Mouse (Mus musculus) adipocyte (in vitro differentiated cells): ENCODE data around the gene Gper1.
A peak's percentile ranks its signal among the peaks of the same experiment; 100 is the strongest.
"Not testable (repeated sequence)": the region's sequence is repeated elsewhere in the genome, so short reads cannot be mapped to it uniquely, and the experiment has no call there.

ENCODE experiments used
- DNase-seq: peaks from one replicate; pipeline ENCODE4 v3.0.0-alpha.2; 2016; ENCODE audit warnings: low spot score

Gper1 gene

DNA sequence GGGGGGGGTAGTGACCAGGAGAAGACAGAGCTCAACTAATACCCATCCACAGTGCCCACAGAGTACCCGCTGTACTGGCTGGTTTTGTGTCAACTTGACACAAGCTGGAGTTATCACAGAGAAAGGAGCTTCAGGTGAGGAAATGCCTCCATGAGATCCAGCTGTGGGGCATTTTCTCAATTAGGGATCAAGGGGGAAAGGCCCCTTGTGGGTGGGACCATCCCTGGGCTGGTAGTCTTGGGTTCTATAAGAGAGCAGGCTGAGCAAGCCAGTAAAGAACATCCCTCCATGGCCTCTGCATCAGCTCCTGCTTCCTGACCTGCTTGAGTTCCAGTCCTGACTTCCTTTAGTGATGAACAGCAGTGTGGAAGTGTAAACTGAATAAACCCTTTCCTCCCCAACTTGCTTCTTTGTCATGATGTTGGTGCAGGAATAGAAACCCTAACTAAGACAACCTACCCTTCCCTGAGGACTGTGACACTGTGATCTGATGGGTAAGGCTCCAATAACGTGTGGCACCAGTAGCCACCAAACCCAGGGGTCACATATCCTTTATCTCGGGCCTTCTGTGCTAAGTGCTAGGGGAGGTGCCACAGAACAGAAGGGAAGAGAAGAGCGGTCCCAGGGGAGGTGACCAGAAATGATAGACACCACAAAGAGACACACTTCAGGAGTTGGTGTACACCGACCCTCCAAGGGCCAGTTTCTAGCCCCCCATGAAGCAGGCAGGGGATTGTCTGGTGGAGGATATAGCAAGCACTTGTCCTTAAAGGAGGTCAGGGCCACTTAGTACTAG, 32.4 kb upstream of the Gper1 start:
- DNase-seq = not testable (repeated sequence)

DNA sequence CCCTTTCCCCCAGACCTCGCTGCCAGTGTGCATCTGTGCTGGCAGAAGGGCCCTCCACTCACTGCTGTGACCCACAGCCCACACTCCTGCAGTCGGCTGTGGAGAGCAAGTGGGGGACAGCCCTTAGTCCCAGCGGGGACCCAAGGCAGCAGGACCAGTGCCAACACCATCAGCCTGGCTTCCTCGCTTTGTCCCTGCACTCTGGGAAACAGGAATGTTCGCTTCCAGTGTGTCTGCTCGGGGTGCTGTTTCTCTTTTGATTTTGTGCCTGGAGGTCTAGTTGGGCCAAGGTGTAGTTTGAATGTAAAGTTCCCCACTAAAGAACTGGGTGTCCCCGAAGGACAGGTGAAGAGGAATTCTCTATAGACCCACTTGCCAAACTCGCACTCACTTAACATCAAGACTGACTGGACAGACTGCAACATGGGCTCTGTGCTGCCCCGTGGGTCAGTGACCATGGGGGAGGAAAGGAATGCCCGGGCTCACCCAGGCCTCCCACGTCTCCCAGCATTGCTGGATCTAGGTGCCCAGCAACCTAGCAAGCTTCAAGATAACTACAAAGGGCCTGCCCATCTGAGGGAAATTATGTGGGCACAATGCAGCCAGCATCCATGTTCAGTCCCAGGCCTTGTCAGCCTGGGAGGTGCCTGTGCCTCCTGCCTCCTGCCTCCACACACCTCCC, 31.5 kb upstream of the Gper1 start:
- no peak for DNase-seq

DNA sequence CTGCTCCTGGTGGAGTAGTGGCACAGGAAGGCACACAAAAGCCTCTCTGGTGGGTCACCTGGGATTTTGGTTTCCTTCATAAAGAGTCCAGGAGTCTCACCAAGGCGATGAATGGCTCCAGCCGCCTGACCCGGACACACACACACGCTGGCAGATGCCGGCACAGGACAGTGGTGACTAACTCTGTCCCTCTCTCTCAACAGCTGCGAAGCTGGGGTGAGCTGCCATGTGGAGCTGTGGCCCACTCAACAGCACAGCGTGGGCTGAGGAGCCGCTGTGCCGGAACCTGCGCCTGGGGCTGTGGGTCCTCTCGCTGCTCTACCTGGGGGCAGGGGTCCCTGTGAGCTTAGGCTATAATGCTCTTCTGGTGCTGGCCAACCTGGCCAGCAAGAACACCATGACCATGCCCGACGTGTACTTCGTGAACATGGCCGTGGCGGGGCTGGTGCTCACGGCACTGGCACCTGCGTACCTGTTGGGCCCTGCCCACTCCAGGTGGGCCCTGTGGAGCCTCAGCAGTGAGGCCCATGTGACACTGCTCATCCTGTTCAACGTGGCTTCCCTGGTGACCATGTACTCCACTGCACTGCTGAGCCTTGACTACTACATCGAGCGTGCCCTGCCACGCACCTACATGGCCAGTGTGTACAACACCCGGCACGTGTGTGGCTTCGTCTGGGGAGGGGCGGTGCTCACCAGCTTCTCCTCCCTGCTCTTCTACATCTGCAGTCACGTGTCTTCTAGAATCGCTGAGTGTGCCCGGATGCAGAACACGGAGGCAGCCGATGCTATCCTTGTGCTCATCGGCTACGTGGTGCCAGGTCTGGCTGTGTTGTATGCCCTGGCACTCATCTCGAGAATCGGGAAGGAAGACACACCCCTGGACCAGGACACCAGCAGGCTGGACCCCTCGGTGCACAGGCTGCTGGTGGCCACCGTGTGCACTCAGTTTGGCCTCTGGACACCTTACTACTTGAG, 30.4 kb upstream of the Gper1 start:
- DNase-seq = no peak

DNA sequence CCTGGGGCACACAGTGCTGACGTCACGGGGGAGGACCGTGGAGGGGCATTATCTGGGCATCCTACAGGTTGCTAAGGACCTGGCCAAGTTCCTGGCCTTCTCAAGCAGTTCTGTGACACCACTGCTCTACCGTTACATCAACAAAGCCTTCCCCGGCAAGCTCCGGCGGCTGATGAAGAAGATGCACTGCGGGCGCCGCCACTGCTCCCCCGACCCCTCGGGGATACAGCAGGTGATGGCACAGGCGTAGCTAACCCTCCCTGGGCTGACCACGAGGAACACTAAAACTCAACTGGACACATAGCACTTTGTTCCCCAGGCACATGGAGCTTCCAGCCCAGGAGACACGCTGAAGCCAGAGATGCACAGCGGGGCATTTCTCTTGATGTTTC, 29.8 kb upstream of the Gper1 start:
- DNase-seq = no peak

DNA sequence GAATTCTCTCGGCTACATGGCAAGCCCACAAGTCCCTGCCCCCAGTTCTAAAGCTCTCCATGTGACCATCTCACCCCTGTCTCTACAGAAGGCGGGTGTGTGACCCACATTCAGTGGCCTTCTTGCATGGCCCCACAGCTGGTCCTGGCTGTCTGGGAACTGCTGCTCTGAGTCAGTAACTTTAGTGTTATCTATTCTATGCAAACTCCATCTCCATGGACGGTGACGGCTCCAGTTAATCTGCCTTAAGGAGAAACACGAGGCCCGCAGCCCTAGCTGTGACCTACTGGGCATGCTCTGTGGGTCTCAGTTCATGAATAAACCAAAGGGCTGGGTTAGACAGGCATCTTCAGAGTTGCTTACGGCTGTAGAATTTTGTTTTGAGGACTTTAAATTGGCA, 28.6 kb upstream of the Gper1 start:
- no peak for DNase-seq

DNA sequence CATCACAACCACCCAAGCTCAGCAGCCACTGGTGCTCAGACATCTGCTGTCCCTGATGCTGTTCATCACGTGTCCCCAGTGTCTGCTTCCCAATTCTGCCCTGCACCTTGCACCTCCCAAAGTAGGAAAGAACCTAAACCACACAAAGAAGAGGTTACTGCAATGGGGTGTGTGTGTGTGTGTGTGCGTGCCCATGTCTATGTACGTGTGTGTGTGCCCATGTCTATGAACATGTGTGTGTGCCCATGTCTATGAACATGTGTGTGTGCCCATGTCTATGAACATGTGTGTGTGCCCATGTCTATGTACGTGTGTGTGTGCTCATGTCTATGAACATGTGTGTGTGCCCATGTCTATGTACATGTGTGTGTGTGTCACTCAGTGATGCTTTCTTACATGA, 27.4 kb upstream of the Gper1 start:
- no peak for DNase-seq

DNA sequence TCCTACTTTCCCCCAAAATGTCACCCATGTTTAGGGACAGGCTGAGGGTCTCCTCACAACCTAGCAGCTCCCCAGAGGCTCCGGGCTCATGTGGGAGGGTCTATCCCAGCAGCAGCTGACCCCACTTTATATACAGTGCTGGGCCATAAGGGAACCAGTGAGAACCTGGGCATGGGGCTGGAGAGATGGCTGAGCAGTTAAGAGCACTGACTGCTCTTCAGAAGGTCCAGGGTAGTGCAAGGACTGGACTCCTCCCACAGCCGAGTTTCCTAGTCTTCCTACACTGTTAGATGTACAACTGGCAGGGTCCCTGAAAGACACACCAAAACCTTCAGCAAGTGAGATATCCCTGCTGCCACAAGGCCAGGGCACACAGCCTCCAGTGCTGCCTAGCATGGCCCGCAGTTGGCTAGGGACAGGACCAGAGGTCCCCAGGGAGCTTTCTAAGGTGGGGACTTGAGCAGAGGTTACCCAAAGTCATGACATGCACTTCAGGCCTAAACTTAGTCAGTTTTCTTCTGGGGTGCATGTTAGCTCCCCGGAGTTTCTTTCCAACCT, 25.5 kb upstream of the Gper1 start:
- DNase-seq = no peak

DNA sequence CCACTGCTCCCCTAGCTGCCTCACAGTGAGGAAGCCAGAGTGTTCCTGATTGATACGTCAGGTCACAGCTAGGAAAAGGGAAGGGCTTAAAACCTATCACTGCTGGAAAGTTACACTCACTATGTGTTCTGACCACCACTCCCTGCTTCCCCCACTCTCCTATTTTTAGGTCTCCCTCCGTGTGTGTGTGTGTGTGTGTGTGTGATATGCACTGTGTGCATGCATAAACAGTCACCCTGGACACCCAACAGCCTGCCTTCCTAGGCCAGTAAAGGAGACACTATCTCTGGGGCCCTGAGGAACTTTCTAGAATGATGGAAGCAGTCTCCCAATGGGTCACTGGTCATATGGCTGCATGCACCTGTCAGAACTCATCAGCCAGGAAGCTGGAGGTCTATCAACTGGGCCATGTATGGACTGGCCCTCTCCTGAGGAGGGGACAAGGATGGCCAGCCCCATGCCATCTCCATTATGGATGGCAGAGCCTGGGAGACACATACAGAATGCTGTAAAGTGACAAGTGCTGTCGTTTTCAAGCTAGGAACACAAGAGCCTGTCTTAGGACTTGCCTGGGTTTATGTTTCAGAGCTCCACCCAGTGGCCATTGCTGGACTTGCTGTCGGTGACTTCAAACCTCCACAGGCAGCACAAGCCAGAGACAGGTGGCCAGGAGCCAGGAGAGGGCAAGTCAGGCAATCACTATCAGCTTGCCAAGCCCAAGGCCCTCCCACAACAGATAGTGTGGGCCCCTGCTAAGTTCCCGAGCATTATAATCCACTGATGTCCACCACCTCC, 24.8 kb upstream of the Gper1 start:
- peak; percentile 99 for DNase-seq

DNA sequence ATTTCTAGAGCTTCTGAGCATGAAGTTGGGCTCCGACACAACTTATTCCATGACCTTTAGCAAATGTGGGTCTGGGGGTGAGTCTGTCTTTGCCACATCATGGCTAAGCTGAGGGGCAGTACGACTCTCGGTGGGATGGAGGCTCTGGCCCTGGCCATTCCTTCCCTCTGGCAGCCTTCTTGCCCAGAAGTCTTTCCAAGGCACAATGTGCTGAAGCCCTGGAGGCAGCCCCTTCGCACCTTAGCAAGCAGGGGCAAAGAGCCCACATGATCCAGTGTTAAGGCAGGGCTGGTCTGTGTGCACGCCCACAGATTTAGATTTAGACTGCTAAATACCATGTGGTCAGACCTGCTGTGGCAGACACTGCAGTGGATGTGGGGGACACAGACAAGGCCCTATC, 24.2 kb upstream of the Gper1 start:
- DNase-seq = no peak

DNA sequence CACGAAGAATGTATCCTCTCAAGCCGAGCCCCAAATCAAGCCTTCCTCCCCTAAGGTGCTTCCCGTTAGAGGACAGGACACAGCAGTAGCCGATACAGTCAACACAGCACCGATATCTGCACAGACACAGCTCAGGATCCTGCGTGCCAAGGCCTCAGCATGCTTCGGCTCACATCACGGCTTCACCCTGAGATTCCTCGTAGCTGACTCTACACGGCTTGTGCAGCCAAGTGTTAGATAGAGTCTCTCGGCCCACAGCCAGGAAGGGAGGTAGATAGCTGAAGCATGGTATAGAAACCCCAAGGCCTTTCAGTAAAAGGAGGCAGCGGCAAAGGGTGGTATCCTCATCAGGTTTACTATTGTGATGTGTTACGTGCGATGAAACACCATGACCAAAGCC, 23.0 kb upstream of the Gper1 start:
- no peak for DNase-seq

DNA sequence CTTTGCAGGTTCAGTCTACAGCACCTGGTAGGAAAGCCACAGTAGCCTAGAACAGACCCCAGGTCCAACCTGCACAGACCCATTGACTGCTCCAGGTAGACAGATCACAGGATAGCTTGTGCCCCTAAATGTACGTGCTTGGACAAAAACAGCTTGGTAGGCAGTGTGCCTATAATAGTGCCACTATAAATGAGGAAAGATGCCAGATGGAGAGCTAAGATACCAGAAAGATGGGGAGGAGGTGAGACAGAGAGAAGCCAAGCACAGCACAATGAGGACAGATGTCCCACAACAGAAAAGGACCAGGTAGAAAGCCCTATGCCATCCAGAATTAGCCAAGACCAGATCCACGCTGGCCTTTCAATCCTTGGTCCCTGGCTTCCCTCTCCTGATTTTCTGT, 20.8 kb upstream of the Gper1 start:
- DNase-seq = no peak

DNA sequence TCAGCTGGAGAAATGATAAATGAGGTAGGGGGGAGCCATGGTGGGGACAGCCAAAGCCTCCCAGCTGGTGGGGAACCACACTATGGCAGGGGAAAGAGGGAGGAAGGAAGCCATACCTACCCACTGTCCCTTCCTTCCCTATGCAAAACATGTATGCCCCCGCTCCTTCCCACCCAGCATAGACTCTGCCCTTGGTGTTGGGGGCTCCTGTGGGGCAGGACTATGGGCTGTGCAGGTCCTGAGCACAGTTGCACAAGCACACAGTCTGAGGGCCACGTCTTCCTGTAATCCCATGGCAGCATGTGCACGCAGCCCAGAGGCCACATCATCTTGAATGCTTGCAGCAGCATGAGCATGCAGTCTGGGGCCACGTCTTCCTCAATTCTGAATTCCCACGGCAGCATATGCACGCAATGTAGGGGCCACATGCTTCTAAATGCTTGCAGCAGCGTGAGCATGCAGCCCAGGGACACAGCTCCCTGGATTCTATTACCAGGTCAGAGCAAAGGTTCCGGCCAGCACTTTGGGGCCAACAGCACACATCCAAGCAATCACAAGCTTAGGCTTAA, 19.2 kb upstream of the Gper1 start:
- no peak for DNase-seq

DNA sequence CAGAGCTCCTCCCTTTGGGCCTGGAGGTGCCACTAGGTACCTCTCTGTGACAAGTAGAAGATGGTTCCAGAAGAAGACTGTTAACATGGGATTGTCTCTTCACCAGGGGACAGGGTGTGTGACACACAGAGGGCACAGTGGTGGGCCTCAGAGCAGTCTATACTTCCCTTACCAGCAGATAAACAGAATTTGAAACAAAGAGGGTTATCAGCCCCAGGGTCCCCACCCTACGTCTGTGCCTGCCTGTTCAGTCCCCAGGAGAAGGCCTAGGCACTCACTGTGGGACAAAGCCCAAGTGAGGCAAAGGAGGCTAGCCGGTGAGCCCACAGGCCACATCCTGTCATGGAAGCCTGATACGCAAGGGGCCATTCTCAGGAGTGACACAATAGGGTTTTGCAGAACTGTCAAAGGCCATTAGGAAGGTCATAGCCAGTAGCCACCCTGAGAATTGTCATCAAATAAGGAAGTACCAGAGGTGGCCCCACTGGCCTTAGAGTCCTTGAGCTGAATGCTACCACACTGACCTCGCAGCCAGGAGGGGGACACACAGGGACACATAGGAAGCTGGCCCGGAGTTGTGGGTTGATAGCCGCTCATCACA, 18.1 kb upstream of the Gper1 start, which contains the start of gene C130050O18Rik:
TSS of gene C130050O18Rik (plus strand) at position 480 of the 601 bp plus-strand sequence.
- DNase-seq = no peak

DNA sequence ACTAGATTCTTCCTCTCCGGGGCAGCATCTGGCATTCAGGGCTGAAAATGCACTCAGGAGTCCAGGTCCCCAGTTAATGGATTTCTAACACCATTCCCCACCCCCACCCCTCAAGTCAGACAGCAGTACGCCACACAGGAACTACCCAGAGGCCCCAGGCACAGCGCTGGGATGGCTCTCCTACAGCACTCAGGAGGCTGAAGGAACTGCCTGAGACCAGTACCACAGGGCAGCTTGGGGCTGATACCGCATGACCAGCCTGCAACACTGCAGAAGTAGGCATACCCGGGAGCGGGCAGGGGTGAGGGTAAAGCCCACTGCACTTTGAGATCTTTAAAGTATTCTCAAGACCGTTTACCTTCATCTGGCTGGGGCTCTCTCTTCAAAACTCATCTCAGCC, 17.5 kb upstream of the Gper1 start:
- no peak for DNase-seq

DNA sequence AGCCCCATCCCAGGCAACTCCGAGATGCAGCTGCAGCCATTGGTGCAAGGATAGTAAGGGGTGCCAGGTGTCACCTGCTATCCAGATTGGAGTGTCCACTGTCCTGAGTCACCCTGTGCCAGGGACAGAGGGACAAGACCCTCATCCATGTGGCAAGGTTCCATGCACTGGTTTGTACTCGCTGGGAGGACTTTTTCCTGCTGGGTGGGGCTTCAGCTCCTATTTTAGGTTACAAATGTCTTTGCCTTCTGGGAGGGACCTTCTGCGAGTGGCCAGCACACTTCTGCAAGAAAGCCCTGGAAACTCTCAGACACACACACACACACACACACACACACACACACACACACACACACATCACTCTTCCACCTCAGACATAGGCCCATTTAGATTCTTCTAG, 17.0 kb upstream of the Gper1 start:
- no peak for DNase-seq

DNA sequence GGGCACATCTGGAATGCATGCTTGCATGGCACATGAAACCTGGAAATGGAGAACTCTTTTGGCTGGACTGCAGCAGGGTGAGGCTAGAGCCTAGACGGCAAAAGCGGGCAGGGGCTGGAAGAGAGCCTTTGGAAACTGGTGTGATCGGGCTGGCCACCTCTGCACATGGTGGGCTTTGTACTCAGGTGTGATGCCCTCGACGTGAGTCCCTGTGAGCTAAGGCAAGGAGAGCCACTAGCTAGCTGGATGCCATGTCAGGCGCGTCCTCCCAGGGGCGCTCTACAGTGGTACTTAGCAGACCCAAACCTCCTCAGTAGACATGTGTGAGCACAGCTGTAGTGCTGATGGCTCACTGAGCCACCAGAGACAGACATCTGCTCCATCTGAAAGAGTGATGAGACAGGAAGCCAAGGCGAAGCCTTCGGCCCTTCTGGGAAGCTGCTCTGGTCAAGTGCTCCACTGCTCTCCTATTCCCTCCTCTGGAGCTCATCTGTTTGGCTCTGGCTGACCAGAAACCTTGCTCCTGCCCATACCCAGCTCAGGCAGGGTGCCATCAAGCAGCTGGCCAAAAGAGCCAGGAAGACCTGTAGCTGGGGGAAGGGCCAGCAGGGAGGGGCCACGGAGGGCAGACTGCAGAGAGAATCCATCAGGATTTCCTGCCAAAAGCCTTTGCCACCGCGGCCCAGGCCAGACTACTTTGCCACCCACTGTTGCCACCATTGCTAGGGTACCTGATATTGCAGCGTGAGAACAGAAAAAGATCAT, 15.6 kb upstream of the Gper1 start:
- peak; percentile 75 for DNase-seq

DNA sequence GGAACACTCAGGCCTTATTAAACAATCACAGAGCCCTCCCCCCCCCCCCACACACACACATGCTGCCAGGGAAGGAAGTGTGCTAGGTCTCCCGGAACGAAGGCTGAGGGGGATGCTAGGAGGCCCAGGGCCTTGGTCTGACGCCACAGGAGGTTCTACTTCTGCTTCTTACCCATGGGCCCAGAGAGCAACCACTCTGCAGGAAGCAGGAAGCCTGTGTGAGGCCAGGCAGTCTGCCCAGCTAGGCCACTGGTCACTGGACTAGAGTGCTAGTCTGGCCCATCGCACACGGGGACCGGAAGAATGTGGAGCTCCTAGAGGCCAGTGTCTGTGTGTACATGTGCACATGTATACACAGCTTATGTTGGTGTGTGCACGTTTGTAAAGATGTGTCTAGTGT, 14.4 kb upstream of the Gper1 start:
- DNase-seq = peak; percentile 95

DNA sequence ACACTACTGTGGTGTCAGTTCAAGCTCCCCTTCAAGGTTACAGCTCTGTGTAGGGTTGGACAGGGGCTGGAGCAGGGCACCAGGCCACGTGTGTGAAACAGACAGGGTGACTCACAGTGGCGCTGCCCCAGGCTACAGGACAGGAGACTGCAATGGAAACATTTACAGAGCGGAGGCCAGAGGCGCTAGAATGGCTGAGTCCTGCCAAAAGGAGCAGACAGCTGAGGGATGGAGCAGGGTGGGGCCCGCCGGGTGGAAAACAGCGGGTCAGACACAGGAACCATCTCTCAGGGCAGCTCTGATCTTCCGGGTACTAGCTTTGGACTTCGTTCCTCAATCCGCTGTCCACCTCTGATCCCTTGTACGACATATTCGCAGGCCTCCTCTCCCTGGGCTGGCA, 13.5 kb upstream of the Gper1 start:
- peak; percentile 94 for DNase-seq

DNA sequence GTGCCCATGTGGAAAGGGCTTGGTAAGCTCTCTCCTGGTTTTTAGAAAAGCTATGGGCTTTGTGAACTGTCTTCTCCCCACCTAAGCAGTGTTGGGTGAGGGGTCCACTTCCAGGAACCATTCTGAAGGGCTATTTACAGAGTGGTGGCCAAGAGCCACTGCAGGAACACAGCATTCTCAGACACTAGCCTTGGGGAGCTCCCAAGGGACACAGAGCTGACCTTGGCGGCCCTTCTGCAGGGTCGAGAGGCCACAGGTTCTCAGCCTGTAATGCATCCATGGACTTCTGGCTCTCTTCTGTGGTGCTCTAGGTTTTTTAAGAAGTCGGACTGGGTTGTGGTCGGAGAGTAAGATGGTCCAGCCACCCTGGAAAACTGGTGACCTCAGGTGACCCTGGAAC, 12.9 kb upstream of the Gper1 start:
- no peak for DNase-seq

DNA sequence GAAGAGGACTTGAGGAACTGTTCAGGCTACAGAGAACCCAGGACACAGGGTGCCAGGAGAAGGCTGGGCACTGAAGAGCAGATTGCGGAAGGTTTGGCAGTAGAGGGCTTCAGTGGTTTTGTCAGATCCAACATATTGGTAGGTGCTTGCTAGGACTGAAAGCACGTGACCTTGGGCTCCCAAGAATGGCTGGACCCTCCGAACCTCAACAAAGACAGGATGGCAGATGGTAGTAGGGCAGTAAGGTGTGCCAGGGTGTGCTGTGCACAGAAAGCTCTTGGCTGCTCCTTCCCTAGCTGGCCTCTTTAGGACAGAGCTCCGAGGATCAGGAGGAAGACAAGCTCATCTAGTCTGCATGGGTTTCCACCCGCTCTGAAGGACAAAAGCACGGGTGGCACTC, 11.8 kb upstream of the Gper1 start:
- DNase-seq = no peak
